Mouse (Mus musculus): ENCODE results near the gene Gm266. TPM values are rescaled to one million over a fixed set of nuclear protein-coding genes. Genes with fewer than 3 reads are reported as not detected.
A peak's percentile ranks its signal among the peaks of the same experiment; 100 is the strongest.
"Not testable (repeated sequence)": the region's sequence is repeated elsewhere in the genome, so short reads cannot be mapped to it uniquely, and the experiment has no call there.

The Gm266 gene
- polyA plus RNA-seq, 1 experiment from 2014 or later = 19.9 TPM

- no peak for ATAC-seq
- H3K27me3 ChIP-seq (replicated peaks) = no peaks in the 10 kb centered on the region
- no peaks in the 10 kb centered on the region for H3K4me1 ChIP-seq (replicated peaks)
- H3K9me3 ChIP-seq = no peaks in the 10 kb centered on the region
- no peak overlapping the region for H3K9ac ChIP-seq
- H3K4me3 ChIP-seq (replicated peaks) = no peak overlapping the region
- H3K27ac ChIP-seq = no peak overlapping the region
- no peak overlapping the region for H3K4me2 ChIP-seq (replicated peaks)
- WGBS = 91% methylated on average over 5 of the region's 5 CpGs
- no peaks in the 10 kb centered on the region for H3K36me3 ChIP-seq
Observed at GRCm38 (mm10) chr12:111515920-111516319, 30.3 kb upstream of the Gm266 start.

- Histone ChIP-seq H3K36me3 (no peaks in the 10 kb centered on the region), H3K27ac (no peak overlapping the region), H3K4me1 (replicated peaks) (no peaks in the 10 kb centered on the region), H3K4me2 (replicated peaks) (no peak overlapping the region), H3K9me3 (no peaks in the 10 kb centered on the region), H3K4me3 (replicated peaks) (no peak overlapping the region), H3K9ac (no peak overlapping the region), H3K27me3 (replicated peaks) (no peaks in the 10 kb centered on the region)
- WGBS = 77% methylated on average over 7 of the region's 7 CpGs
- ATAC-seq = no peak
Observed at GRCm38 (mm10) chr12:111514874-111515649, 29.4 kb upstream of the Gm266 start.

GRCm38 (mm10) chr12:111514231-111514792 is 28.7 kb upstream of the Gm266 start:
- no peaks in the 10 kb centered on the region for H3K27me3 ChIP-seq (replicated peaks)
- H3K4me3 ChIP-seq (replicated peaks) = no peak overlapping the region
- no peaks in the 10 kb centered on the region for H3K4me1 ChIP-seq (replicated peaks)
- no peaks in the 10 kb centered on the region for H3K36me3 ChIP-seq
- no peak overlapping the region for H3K9ac ChIP-seq
- no peak for ATAC-seq
- no peaks in the 10 kb centered on the region for H3K9me3 ChIP-seq
- no peak overlapping the region for H3K27ac ChIP-seq
- H3K4me2 ChIP-seq (replicated peaks) = no peak overlapping the region
- 67% methylated on average over 7 of the region's 7 CpGs for WGBS

- Histone ChIP-seq H3K27ac (no peak overlapping the region), H3K27me3 (replicated peaks) (no peaks in the 10 kb centered on the region), H3K4me2 (replicated peaks) (no peak overlapping the region), H3K36me3 (no peaks in the 10 kb centered on the region), H3K9me3 (no peaks in the 10 kb centered on the region), H3K4me1 (replicated peaks) (no peaks in the 10 kb centered on the region), H3K4me3 (replicated peaks) (no peak overlapping the region), H3K9ac (no peak overlapping the region)
- ATAC-seq = no peak
- 71% methylated on average over 5 of the region's 5 CpGs for WGBS
Observed at GRCm38 (mm10) chr12:111513673-111514072, 28.1 kb upstream of the Gm266 start.

GRCm38 (mm10) chr12:111512572-111513063 is 27.0 kb upstream of the Gm266 start:
- no peaks in the 10 kb centered on the region for H3K4me1 ChIP-seq (replicated peaks)
- H3K4me2 ChIP-seq (replicated peaks) = no peak overlapping the region
- H3K9ac ChIP-seq = no peak overlapping the region
- H3K36me3 ChIP-seq = no peaks in the 10 kb centered on the region
- WGBS = 84% methylated on average over 12 of the region's 12 CpGs
- H3K4me3 ChIP-seq (replicated peaks) = no peak overlapping the region
- H3K27me3 ChIP-seq (replicated peaks) = no peaks in the 10 kb centered on the region
- no peak for ATAC-seq
- H3K27ac ChIP-seq = no peak overlapping the region
- H3K9me3 ChIP-seq = no peaks in the 10 kb centered on the region

- H3K9ac ChIP-seq; H3K9me3 ChIP-seq; H3K36me3 ChIP-seq; H3K4me3 ChIP-seq (replicated peaks); ATAC-seq; H3K27me3 ChIP-seq (replicated peaks); H3K27ac ChIP-seq; H3K4me2 ChIP-seq (replicated peaks); H3K4me1 ChIP-seq (replicated peaks): not testable (repeated sequence)
- 71% methylated on average over 3 of the region's 3 CpGs for WGBS
Observed at GRCm38 (mm10) chr12:111508438-111508837, 22.8 kb upstream of the Gm266 start.

- ATAC-seq = no peak
- Histone ChIP-seq H3K9ac (no peak overlapping the region), H3K4me1 (replicated peaks) (peaks cover 4% of the 10 kb centered on the region; the same call in 1 of the 2 replicates), H3K4me2 (replicated peaks) (no peak overlapping the region), H3K27ac (no peak overlapping the region), H3K27me3 (replicated peaks) (no peaks in the 10 kb centered on the region), H3K36me3 (no peaks in the 10 kb centered on the region), H3K9me3 (no peaks in the 10 kb centered on the region), H3K4me3 (replicated peaks) (no peak overlapping the region)
- WGBS = 87% methylated on average over 10 of the region's 10 CpGs
Observed at GRCm38 (mm10) chr12:111507962-111508361, 22.3 kb upstream of the Gm266 start.

- Histone ChIP-seq H3K4me1 (replicated peaks) (peaks cover 4% of the 10 kb centered on the region; the same call in 1 of the 2 replicates), H3K4me2 (replicated peaks) (no peak overlapping the region), H3K36me3 (no peaks in the 10 kb centered on the region), H3K27ac (no peak overlapping the region), H3K27me3 (replicated peaks) (no peaks in the 10 kb centered on the region), H3K4me3 (replicated peaks) (no peak overlapping the region), H3K9me3 (no peaks in the 10 kb centered on the region), H3K9ac (no peak overlapping the region)
- 62% methylated on average over 5 of the region's 5 CpGs for WGBS
- ATAC-seq = no peak
Observed at GRCm38 (mm10) chr12:111507001-111507400, 21.4 kb upstream of the Gm266 start.

GRCm38 (mm10) chr12:111504904-111505303 is 19.3 kb upstream of the Gm266 start:
- H3K27me3 ChIP-seq (replicated peaks) = no peaks in the 10 kb centered on the region
- H3K4me2 ChIP-seq (replicated peaks) = peak overlapping the region; percentile 44
- H3K27ac ChIP-seq = no peak overlapping the region
- ATAC-seq = peak; percentile 82
- no peaks in the 10 kb centered on the region for H3K36me3 ChIP-seq
- H3K9ac ChIP-seq = no peak overlapping the region
- no peaks in the 10 kb centered on the region for H3K9me3 ChIP-seq
- 3% methylated on average over 12 of the region's 12 CpGs for WGBS
- H3K4me3 ChIP-seq (replicated peaks) = peak overlapping the region; percentile 13
- H3K4me1 ChIP-seq (replicated peaks) = peaks cover 4% of the 10 kb centered on the region; the same call in 1 of the 2 replicates

- Histone ChIP-seq H3K27me3 (replicated peaks) (no peaks in the 10 kb centered on the region), H3K4me2 (replicated peaks) (no peak overlapping the region)
- WGBS = 70% methylated on average over 5 of the region's 5 CpGs
Observed at GRCm38 (mm10) chr12:111503571-111503970, 17.9 kb upstream of the Gm266 start.

GRCm38 (mm10) chr12:111503063-111503567 is 17.5 kb upstream of the Gm266 start:
- no peak overlapping the region for H3K4me2 ChIP-seq (replicated peaks)
- H3K4me1 ChIP-seq (replicated peaks) = peaks cover 4% of the 10 kb centered on the region; the same call in 1 of the 2 replicates
- no peaks in the 10 kb centered on the region for H3K27me3 ChIP-seq (replicated peaks)
- 72% methylated on average over 12 of the region's 12 CpGs for WGBS
- H3K27ac ChIP-seq = no peak overlapping the region
- no peak for ATAC-seq
- H3K9ac ChIP-seq = no peak overlapping the region
- H3K9me3 ChIP-seq = no peaks in the 10 kb centered on the region
- no peaks in the 10 kb centered on the region for H3K36me3 ChIP-seq
- H3K4me3 ChIP-seq (replicated peaks) = no peak overlapping the region

More at GRCm38 (mm10) chr12:111503571-111503970, 17.9 kb upstream of the Gm266 start:
- H3K27ac ChIP-seq = no peak overlapping the region
- H3K36me3 ChIP-seq = no peaks in the 10 kb centered on the region
- H3K9ac ChIP-seq = no peak overlapping the region
- no peaks in the 10 kb centered on the region for H3K9me3 ChIP-seq
- H3K4me3 ChIP-seq (replicated peaks) = no peak overlapping the region
- H3K4me1 ChIP-seq (replicated peaks) = peaks cover 4% of the 10 kb centered on the region; the same call in 1 of the 2 replicates
- ATAC-seq = no peak

GRCm38 (mm10) chr12:111500725-111501124 is 15.1 kb upstream of the Gm266 start:
- no peak overlapping the region for H3K4me3 ChIP-seq (replicated peaks)
- H3K27me3 ChIP-seq (replicated peaks) = no peaks in the 10 kb centered on the region
- H3K27ac ChIP-seq = no peak overlapping the region
- no peak overlapping the region for H3K4me2 ChIP-seq (replicated peaks)
- ATAC-seq = no peak
- H3K36me3 ChIP-seq = no peaks in the 10 kb centered on the region
- H3K9me3 ChIP-seq = no peaks in the 10 kb centered on the region
- H3K4me1 ChIP-seq (replicated peaks) = peaks cover 4% of the 10 kb centered on the region; the same call in 1 of the 2 replicates
- 37% methylated on average over 5 of the region's 5 CpGs for WGBS
- no peak overlapping the region for H3K9ac ChIP-seq

All from intestine, embryonic 15.5 days (tissue).